Mouse (Mus musculus) layer of hippocampus, adult 9-10 months (tissue): ENCODE results near the gene Gm10392.

ENCODE experiments used
- DNase-seq: peaks from one replicate; pipeline ENCODE4 v3.0.0; 2022; ENCODE audit warnings: low spot score

Gene Gm10392

DNA sequence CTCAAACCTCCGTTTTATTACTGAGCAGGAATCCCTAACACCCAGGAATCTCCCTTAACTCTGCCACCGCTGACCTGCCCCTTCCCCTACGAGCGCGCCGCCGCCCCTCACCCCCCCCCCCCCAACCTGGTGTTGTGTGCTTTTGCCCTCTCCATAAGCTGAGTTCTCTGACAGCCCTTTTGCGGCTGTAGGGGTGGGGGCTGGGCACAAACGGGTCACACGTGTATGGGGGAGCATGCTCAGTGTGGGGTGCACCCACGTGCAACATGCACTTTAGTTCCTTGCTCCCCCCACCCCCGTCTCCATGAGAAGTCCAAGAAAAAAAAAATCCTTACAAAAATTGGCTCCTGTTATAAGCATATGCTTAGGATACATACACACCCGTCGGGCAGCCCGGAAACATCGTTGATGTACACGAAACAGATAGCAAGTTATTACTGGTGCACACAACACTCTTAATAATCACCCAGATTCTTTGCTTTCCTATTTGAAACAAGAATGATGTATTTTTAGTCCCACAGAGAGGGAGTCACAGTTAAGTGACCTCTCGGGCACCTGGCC is 26.6 kb downstream of the Gm10392 start:
- DNase-seq = no peak

GRCm38 (mm10) chr11:77491502-77492291 is 27.3 kb downstream of the Gm10392 start:
- DNase-seq = no peak

- DNase-seq = no peak
Measured at GRCm38 (mm10) chr11:77491123-77491501, 27.9 kb downstream of the Gm10392 start.

GRCm38 (mm10) chr11:77490451-77490850 is 28.5 kb downstream of the Gm10392 start:
- no peak for DNase-seq

DNA sequence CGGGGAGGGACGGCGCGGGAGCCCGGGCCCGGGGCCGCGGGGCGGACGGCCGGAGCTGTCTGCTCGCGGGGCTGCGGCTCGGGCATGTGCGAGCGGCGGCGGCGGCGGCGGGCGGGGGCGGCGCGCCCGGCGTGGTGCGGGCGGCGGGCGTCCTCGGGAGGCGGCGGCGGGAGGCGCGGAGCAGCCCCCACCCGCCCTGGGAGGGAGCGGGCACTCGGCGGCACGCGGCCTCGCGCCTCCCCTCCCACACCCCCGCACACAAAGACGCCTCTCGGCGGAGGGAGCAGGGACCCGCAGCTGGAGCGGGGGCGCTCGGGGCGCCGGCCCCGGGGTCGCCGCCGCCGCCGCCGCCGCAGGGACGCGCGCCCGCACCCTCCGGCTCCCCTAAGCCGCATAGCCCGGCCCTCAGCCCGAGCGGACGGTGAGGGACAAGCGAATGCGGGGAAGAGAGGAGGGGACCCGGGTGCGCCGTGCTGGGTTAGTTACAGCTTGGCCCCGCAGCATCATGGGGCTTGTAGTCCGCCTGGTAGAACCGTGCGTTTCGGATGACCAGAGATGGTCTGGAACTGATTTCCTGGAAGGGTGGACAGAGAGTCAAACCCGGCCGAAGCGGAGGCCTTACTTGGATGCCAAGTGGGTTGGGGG is 29.3 kb downstream of the Gm10392 start, which contains the start of gene Ankrd13b:
Gene Ankrd13b, minus strand, starts transcription at position 88 of the 645 bp plus-strand sequence.
- no peak for DNase-seq

- no peak for DNase-seq
Measured at GRCm38 (mm10) chr11:77488771-77489581, 30.0 kb downstream of the Gm10392 start.

- no peak for DNase-seq
Measured at GRCm38 (mm10) chr11:77486798-77487197, 32.2 kb downstream of the Gm10392 start.

- DNase-seq = no peak
Measured at GRCm38 (mm10) chr11:77485229-77485628, 33.8 kb downstream of the Gm10392 start.

DNA sequence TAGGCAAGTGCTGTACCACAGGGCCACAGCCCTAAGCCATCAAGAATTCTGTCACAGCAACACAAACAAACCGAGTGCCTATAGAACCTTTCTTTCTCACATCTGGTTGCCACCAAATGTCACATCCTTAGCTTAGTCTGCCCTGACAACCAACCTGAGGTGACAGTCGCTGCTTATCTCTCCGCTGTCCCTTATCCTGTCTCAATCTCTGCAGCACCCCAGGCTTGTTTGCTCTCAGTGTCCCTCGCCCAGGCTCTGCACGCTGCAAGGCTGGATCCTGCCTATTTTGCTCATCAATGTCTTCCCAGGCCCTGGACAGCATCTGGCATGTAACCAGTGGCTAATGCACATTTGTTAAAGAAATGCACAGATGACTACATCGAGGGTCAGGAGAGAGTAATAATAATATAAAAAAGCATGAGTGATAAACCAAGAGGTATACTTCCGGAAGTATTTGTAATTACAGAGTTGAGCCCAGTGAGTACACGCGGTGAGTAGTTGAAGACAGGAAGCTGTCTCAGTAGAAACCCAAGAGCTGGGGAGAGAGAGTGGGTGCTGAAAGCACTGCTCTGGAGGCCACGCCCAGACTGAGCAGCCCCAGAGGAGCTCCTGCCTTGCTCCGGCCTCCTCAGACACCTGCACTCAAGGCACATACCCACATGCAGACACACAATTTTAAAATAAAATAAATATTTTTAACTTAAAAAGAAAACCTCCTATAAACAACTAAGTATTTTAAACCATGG is 35.3 kb downstream of the Gm10392 start:
- DNase-seq = no peak

DNA sequence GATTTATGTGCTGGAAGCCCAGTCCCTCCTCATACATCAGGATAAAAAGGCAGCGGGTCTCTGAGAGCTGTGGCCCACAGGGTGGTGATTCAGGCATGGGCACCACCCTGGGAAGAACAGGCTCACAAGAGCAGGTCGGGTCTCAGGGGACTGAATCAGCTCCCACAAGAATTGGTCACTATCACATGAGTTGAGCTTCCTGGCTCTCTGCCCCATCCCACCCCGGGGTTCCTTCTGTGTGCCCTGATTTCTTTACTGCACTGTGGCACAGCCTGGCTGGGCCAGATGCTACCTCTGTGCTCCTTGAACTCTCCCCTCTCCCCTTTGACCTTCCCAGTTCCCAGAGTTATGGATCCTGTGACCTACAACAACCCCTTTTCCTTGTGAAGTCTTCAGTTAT is 36.0 kb downstream of the Gm10392 start:
- no peak for DNase-seq

DNA sequence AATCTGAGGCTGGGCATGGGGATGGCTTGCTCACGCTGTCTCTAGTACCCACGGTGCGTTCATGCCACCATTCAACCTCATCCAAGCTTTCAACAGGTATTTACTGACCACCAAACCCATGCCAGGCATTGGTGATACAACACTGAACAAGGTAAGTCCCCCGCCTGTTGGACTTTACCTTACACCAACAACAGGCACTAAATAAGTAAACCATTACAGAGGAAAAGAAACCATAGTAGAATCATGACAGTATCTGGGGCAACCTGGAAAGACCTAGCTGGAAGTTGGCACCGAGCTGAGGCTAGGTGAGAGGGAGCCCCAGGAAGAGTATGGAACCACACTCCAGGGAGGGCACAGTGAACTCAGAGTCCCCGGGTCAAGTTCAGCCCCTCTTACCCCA is 42.1 kb downstream of the Gm10392 start:
- DNase-seq = no peak

- DNase-seq = no peak
Measured at GRCm38 (mm10) chr11:77476216-77476615, 42.8 kb downstream of the Gm10392 start.

DNA sequence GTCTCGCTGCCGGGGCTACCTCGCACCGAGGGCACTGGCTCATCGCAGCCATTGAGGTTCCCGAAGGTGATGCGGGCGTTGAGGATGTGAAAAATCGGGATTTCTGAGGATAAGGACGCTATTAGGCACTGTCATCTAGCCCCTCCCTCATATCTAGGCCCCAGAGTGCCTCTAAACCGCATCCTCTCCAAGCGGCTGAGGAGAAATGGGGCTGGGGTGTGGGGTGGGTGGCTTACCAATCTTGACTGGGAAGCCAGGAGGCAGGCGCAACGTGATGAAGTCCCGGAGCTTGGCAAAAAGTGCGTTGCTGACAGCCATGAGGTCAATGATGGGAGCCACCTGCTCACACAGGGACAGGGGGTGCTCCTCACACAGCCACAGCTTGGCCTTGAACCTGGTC is 46.2 kb downstream of the Gm10392 start:
- DNase-seq = no peak

GRCm38 (mm10) chr11:77471407-77471806 is 47.6 kb downstream of the Gm10392 start:
- no peak for DNase-seq

DNA sequence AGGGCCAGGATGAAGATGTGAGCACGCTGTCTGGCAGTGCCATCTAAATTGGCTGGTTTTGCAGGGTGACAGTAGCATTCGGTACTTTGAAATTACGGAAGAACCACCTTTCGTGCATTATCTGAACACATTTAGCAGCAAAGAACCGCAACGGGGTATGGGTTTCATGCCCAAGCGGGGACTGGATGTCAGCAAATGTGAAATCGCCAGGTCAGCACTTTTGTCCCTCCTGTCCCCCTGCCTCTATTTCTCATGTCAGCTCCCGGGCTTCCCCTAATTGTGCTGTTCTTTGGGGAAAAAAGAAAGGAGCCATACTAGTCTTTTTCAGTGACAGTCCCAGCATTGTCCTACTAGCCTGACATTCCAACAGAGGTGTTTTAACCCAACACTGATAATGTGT is 50.6 kb downstream of the Gm10392 start:
- no peak for DNase-seq

DNA sequence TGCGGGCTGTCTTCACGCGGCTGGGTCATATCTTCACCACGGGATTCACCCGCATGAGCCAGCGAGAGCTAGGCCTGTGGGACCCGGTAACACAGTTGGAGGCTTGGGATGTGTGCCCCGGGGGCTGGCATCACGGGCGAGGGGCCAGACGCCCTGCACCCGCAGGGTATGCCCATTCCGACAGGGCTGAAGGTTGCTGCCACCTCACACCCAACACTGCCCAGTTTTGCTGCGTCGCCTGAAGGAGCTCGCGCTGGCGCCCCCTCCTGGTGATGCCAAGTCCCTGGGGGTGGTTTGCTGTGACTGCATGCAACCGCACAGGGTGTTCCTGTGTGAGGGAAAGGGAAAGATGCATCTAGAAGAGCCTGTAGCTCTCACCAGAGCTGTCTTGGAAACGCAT is 51.2 kb downstream of the Gm10392 start:
- DNase-seq = no peak

DNA sequence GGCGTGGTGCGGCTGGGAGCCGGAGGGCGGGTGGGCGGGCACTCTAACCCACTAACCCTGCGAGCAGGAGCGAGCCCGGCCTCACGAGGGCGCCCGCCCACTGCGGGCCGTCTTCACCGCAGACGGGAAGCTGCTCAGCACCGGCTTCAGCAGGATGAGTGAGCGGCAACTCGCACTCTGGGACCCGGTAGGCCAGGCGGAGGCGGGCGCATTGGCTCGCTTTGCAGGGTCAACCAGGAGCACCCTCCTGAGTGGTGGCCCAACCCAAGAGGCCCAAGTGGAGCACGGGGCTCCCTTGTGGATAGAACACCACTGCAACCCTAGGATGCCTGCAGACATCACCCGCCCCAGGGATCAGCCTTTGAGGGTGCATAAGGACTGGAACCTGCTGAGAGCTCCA is 51.8 kb downstream of the Gm10392 start:
- no peak for DNase-seq
